Mouse (Mus musculus) T-helper 1 cell (primary cell): Measurements from ENCODE around the gene Zcchc17.

Experiments
- in situ Hi-C: fragments of 300-600 bp; cut with MboI, MseI; formaldehyde crosslinking; loops from one replicate; pipeline ENCODE4 v1.15.1; 2025; ENCODE audit warnings: high pct_unique_total_duplicates

The Zcchc17 gene

DNA sequence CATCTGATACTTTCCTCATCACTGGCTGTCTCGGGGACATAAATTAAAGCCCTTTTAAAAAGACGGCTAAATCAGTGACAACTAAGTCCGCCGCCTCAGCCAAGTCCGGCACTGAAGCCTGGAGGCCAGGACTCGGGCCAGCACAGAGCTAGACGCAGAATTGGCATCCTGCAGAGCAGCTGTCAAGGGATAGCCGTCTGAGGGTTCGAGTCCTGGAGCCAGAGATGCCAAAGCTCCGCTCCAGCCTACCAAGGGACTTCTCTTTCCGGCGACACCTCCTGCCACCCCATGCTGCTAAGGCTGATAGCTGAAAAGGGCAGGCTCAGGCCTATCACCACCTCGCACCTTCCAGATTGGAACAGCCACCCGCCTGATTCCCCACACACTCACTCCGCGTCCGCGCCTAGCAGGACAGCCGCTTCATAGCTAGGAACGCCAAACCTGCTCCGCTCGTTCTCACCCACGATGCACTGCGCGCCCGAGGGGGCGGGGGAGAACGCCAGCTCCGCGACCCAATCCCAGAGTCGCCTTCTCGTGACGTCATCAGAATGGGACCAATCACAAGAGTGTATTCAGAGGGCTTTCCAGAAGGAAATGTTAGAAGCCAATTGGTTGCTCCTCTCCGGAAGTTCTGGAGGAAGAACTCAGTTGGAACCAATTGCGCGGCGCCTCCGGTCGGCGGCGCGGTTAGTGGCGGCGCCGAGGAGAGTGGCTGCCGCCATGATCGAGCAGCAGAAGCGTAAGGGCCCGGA lies at the start of gene Zcchc17, which contains the start of gene Snrnp40:
Zcchc17 (minus strand) TSS at position 458 of the 752 bp plus-strand sequence.
Snrnp40 (plus strand) TSS at position 647 of the 752 bp plus-strand sequence.
- in situ Hi-C loops = loop anchor here (10.0 to 25.0 kb wide), 2 partner anchors 295 to 1503 kb away; partner anchors contain the start of gene Srsf4

DNA sequence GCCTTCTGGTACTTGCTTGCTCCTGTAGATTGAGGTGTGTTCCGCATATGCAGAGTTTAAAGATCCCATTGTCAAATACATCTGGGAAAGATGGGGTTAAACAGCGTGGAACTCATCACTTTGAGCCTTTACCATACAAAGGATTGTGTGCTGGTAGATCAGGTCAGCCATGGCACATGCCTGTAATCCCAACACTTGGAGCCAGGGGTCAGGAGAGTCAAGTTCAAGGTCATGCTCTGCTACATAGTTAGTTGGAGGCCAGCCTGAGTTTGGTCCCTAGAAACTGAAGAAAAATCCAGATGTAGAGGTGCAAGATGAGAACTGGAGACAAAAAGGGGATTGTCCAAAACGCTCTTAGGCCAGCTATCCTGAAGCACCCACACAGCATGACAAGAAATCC lies 31.5 kb upstream of the Zcchc17 start:
- in situ Hi-C loops = loop anchor here (25.0 kb wide), 2 partner anchors 471 to 1771 kb away; no protein-coding TSS in a partner anchor

DNA sequence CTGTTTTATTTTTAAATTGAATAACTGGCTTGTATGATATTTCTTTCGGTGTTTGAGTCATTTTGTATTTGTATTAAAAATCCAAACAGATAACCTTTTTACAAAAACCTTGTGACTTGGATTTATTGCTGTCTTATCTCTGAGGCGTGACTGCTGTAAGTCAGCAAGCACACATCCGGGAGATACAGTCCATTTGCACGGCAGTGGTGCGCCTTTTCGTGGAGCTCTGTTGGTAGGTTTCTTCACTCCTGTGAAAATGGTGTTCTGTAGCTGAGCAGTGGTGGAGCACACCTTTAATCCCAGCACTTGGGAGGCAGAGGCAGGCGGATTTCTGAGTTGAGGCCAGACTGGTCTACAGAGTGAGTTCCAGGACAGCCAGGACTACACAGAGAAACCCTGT lies 30.2 kb upstream of the Zcchc17 start:
- in situ Hi-C loops = loop anchor here (5.0 to 25.0 kb wide), 4 partner anchors 187 to 1772 kb away; no protein-coding TSS in a partner anchor

DNA sequence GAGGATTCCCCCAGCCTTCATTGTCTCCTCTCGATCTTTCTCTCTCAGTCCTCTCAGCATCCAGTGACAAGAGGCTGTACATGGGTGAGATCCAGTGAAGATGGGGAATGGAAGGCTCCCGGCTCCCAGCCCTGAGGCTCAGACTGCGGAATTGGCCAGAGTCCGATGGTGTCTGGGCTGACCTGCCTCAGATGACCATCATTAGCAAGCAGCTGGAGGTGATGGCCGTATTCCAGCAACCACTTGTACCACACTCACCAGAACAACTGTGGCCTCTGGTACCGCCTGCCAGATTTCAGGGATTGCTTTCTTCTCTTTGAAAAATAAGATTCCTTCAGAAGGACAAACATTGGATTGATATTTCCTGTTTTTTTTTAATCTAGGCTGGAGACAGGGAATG lies 29.8 kb upstream of the Zcchc17 start:
- in situ Hi-C loops = loop anchor here (5.0 to 25.0 kb wide), 4 partner anchors 188 to 1773 kb away; no protein-coding TSS in a partner anchor

DNA sequence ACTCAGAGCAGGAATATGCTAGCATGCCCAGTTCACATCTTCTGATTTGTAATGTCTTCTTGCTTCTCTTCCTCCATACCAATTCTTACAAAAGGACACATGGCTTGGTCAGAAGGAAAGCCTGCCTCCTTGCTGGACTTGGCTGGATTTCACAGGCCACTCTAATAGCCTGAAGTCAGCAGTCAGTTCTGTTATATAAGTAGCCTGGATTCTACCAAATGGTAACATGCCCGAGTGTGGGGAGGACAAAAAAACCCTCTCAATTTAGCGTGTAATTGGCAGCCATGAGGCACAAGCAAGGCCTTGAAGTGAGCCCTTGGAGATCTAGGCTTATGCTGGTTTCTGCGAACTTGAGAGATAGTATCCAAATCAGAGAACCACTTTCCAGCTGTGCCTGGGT lies 27.5 kb upstream of the Zcchc17 start:
- in situ Hi-C loops = loop anchor here (5.0 to 25.0 kb wide), 4 partner anchors 190 to 1775 kb away; no protein-coding TSS in a partner anchor

DNA sequence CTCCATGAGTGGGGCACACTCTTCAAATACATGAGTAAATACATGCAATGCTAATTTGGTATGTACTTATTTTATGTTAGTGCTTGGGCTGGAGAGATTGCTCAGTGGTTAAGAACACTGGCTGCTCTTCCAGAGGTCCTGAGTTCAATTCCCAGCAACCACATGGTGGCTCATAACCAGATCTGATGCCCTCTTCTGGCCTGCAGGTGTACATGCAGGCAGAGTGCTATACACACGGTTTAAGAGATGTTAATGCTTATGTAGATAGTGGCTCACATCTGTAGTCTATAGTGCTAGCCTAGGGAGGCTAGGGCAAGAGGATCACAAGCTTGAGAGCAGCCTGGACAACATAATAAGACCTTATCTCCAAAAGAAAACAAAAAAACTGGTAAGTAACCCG lies 20.7 kb upstream of the Zcchc17 start:
- in situ Hi-C loops = loop anchor here (25.0 kb wide), 2 partner anchors 482 to 1782 kb away; no protein-coding TSS in a partner anchor

DNA sequence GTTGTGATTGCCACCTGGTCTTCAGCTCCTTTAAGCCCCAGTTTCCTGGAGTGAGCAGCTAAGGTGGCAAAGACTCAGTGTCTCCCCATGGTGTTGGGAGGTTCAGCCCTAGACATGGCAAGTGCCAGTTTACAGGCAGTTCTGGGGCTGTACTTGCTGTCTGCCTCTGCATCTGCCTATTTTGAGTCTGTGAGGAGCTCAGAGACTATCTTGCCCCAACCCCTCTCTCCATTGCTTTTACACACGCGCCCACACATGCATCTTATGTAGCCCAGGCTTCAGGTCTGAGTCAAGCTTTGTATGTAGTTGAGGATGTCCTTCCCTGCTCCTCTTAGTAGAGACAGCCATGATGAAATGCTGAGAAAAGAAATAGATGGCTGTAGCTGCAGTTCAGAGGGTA lies 19.4 kb upstream of the Zcchc17 start:
- in situ Hi-C loops = loop anchor here (25.0 kb wide), 2 partner anchors 483 to 1783 kb away; no protein-coding TSS in a partner anchor

DNA sequence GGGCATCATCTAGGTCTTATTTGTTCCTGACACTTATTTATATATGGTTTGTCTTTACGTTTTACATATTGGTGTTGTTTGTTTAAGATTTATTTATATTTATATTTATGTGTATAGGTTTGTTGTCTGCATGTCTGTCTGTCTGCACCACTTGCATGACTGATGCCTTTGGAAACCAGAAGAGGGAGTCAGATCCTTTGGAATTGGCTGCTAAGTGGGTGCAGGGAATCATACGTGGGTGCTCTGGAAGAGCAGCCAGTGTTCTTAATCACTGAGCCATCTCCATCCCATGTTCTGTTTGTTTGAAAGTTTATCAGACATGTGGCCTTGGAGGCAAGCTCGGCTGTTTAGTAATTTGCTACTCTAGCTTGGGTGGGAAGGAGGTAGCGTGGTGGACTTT lies 17.8 kb upstream of the Zcchc17 start:
- in situ Hi-C loops = loop anchor here (25.0 kb wide), 2 partner anchors 485 to 1785 kb away; no protein-coding TSS in a partner anchor

DNA sequence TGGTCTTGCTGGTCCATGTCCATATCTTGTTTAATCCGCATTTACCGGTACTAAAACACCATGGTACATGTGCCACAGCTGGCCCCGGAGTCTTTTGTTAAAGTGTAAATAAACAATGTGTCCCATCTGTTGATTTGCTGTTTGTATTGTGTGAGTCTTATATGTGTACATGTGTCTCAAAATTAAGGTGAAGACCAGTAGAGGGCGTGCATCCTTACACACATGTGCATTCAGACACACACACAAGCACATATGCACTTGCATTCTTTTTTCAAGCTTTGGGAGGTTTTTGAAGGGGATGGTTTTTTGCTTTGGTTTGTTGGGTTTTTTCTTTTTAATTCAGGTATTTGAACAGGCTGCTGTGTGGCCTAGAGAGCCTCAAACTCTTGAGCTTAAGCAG lies 16.9 kb upstream of the Zcchc17 start:
- in situ Hi-C loops = loop anchor here (25.0 kb wide), 2 partner anchors 486 to 1786 kb away; no protein-coding TSS in a partner anchor

DNA sequence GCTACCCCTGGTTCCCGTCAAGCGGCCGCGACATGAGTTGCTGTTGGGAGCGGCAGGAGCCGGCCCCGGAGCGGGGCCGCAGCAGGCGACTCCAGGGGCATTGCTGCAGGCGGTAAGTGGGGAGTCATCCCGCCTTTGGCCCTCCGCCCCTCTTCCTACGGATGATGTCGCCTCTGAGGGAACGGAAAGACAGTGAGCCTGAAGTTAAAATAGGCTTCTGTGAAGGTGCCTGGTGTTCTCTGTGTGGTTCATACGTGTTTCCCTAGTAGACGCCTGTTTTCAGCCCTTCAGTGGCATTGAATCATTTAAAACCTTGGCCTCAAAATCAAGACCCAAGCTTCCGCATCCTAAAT lies 471 bp upstream of the Zcchc17 start:
- in situ Hi-C loops = loop anchor here (10.0 to 25.0 kb wide), 2 partner anchors 295 to 1502 kb away; partner anchors contain the start of gene Srsf4

DNA sequence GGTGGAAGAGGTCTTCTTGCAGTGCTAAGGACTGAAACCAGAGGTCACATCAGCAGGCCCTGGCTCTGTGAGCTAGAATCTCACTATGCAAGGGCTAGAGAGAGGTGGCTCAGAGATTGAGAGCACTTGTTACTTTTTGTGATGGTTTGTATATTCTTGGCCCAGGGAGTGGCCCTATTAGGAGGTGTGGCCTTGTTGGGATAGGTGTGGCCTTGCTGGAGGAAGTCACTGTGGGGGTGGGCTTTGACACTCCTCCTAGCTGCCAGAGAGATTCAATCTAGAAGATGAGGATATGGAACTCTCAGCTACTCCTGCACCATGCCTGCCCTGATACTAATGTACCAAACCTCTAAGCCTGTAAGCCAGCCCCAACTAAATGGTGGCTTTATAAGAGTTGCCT lies 1.8 kb downstream of the Zcchc17 start:
- in situ Hi-C loops = loop anchor here (25.0 kb wide), 1 partner anchor 1504 kb away; the partner anchor contains the start of gene Srsf4

DNA sequence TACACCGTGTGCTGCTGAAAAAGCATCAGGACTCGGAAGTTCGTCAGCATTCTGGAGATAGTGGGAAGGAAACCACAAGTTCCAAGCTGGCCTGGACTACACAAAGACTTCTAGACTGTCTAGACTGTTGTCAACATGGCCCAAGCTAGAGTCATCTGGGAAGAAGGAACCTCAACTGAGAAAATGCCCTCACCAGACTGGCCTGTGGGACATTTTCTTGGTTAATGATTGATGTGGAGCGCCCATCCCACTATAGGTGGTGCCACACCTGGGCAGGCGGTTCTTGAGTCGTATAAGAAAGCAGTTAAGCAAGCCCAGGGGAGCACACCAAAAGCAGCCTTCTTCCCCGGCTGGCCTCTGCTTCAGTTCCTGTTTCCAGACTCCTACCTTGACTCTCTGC lies 7.2 kb downstream of the Zcchc17 start:
- in situ Hi-C loops = loop anchor here (25.0 kb wide), 1 partner anchor 1510 kb away; the partner anchor contains the start of gene Srsf4

DNA sequence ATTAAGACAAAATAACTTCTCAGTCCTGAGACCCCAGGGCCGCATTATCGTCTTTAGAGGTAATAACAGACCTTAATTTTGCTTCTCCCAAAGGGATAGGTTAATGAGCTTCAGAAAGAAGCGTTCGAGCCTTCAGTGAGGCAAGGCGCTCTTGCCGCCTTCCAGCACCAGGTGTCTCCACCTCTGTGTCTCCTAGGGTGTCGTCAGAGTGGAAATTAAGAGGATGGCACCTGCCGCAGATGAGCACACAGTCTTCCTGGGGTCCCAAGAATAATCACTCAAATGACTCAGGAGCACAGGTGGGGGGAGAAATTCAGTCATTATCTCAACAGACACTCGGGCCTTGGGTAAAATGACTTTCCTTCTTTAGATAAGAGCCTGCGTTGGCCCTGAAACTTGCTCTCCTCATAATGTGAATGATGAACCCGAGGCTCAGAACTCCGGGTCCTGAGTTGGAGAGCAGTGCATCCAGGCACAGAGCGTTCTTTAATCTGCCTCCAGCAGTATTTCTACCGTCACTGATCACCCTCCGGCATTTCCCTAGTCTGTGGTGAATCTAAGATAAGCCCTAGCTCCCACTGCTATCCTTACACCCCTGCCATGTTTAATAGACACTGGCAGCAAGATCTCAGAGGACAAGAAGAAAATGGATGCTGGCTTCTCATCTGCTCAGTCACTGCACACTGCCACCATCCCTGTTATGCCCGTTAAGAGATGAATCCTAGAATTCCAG lies 8.9 kb downstream of the Zcchc17 start:
- in situ Hi-C loops = loop anchor here (25.0 kb wide), 1 partner anchor 1511 kb away; the partner anchor contains the start of gene Srsf4

DNA sequence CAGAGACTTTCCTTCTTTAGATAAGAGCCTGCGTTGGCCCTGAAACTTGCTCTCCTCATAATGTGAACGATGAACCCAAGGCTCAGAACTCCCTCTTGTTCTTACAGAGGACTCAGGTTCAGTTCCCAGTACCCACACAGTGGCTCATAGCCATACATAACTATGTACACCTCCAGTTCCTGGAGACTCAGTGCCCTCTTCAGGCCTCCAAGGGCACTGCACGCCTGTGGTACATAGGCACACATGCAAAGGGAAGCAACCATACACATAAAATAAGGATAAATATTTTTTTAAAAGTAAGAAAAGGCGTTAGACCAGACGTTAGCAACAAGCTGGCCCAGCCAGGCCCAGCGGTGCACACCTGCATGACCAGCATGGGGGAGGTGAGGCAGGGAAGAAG lies 10.1 kb downstream of the Zcchc17 start:
- in situ Hi-C loops = loop anchor here (25.0 kb wide), 1 partner anchor 1513 kb away; the partner anchor contains the start of gene Srsf4

DNA sequence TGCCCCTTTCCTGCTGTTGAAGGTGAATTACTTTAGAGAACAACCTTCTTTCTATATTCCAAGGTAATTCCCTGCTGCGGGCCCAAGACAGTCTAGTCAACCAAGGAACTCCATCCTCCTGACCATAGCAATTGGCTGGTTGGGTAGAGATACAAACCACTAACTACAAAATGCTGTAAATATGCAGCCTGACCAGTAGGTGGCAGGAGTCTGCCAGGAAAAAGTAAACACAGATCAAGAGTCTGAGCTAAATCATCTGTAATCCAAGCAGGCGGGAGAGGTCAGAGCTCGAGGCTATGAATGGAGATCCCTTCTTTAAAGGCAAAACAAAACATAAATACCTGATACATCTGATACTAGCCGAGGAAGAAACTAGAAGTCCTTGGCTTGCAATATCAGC lies 18.1 kb downstream of the Zcchc17 start:
- in situ Hi-C loops = no loop called here

DNA sequence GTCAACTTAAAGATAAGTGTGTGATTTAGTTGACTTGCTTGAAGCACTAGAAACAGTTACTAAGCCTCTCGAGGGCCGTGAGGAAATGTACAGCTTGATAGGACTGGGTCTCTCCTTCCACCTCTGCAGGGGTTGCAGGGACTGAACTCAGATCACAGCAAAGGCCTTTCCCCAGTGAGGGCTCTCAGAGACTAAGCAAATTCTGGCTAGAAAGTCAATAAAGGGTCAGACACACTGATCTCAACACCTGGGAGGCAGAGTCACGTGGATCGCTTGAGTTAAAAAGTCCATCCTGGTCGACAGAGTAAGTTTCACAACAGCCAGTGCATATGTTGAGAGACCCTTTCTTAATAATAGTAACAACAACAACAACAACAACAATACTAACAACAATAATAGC lies 23.9 kb downstream of the Zcchc17 start:
- in situ Hi-C loops = no loop called here

DNA sequence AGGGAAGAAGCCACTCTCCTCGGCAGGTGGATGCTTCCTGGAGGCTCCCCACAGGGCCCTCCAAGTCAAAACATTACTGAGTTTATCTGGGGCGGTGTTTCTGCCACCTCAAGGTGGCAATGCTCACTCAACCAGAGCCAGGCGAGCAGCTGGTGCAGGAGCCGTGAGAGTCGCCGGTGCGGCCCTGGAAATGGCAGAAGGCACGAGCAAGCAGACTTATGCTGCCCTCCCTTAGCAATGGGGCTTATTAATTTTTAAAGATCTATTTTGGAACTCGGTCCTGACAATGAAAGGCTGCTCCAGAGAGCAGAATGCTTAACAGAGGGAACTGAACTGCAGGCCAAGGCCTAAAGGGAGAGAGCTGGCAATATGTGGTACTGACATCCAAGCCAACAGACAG lies 32.4 kb downstream of the Zcchc17 start:
- in situ Hi-C loops = no loop called here

DNA sequence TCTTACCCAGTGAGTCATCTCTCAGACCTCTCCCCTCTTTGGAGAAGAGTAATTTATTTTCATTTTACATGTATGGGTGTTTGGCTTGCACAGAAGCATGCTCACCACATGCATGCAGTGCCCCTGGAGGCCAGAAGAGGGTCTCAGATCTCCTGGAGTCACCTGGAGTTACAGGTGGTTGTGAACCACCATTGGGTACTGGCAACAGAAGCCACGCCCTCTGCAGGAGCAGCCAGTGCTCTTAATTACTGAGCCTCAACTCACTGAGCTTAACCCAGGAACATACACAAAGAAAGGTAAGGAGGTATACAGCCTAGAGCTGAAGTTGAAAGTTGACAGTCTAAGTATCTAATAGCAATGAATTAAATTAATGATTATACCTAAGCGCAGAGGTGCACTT lies 34.3 kb downstream of the Zcchc17 start:
- in situ Hi-C loops = no loop called here

DNA sequence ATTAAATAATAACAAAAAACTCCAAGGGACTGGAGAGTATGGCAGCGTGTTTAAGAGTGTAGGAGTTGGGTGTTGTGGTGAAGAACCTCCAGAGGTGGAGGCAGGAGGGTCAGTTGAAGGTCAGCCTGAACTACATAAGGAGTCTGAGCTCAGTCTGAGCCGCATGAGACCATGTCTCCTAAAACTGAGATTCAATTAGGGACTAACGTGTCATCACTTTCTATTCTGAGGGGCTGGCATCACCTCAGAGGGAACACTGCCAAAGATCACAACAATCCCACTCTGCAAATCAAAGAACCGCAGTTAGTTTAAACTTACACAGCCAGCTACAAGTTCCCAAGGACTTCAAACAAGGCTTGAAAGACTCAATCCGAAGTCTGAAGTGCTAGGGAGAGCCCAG lies 36.1 kb downstream of the Zcchc17 start:
- in situ Hi-C loops = no loop called here

DNA sequence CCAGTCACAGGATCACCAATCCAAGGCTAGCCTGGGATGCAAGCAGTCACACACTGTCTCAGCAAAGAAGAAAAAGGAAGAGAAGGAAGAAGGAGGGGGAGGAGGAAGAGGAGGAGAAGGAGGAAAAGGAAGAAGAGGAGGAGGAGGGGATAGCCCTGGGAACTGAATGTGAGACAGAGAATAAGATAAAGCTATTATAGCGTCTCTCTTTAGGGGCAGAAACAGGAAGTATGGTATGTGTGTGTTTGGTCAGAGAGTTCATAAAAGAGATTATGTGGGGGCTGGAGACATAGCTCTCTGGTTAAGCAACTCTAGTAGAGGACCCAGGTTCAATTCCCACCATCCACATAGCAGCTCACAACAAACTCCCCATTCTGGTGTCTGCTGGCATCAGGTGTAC lies 36.6 kb downstream of the Zcchc17 start:
- in situ Hi-C loops = no loop called here

DNA sequence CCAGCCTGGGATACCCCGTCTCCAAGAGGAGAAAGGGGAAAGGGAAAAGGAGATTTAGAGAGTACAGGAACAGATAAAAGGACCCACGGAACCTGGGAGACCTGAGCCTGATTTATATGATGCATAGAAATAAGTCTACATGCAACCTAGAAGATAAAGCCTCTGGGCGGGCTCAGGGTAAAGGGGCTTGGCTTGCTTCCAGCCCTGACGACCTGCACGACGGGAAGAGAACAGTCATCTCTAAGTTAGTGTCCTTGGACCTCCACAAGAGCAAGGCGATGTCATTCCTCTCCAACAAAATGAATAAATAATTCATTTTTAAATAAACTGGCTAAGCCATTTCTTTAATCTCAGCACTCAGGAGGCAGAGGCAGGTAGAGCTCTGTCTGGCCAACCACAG lies 37.2 kb downstream of the Zcchc17 start:
- in situ Hi-C loops = no loop called here

DNA sequence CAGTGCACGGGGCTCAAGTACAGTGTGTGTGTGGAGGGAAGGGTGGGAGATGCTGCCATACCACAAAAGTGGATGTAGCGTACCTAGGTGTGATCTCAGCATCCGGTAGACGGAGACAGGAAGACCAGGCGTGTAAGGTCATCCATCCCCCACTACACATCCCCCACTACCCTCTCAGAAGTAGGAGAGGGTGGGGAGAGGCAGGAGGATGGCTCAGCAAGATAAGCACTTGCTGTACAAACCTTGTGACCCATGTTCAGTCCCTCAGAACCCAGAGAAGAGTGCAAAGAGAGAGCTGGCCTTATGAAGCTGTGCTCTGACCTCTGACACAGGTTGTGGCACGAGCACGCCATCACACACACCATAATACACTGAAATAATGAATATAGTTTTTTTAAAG lies 38.1 kb downstream of the Zcchc17 start:
- in situ Hi-C loops = no loop called here
